Mouse (Mus musculus) stomach, postnatal 0 days (tissue): ENCODE measurements around the gene Slc12a6.

Experiments
- CTCF ChIP-seq: IDR thresholded peaks from 2 replicates; pipeline ENCODE4 v1.5.1; 2016; ENCODE audit warnings: antibody characterized with exemption, low read depth, mild to moderate bottlenecking, moderate library complexity
- EP300 ChIP-seq: optimal IDR thresholded peaks from 2 replicates; pipeline ENCODE3; 2016; ENCODE audit warnings: antibody characterized with exemption

DNA sequence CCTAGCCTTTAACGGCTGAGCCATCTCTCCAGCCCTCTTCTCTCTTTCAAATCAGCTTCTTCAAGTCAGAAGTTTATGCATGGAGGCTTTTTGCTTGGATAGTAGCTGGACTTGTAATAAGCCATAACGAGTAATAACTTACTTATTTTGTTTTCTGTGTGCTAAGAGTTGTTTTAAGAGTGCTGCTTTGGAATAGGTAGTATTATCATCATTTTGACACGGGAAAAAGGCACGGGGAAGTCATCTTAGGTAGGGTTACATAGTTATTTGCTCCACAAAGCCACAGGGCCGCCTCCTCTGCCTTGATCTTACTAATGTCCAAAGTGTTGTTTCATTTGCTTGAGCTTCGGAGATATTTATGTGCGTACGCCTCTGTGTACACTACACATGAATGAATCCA is 114.5 kb downstream of the Slc12a6 start:
- TF ChIP-seq CTCF (no peak), EP300 (no peak)
